Mouse (Mus musculus): Measurements from ENCODE around the gene Cdk6. TPM values are rescaled to one million over a fixed set of nuclear protein-coding genes. Genes with fewer than 3 reads are reported as not detected.

The Cdk6 gene
- total RNA-seq, 2 experiments from 2014 or later = 6.9 to 9.6 TPM

GRCm38 (mm10) chr5:3486579-3487282 is 145.4 kb downstream of the Cdk6 start:
- no peak for DNase-seq

- DNase-seq = no peak
These were observed 147.0 kb downstream of the Cdk6 start for GRCm38 (mm10) chr5:3488146-3488774.

GRCm38 (mm10) chr5:3490358-3490757 is 149.1 kb downstream of the Cdk6 start:
- DNase-seq = no peak

GRCm38 (mm10) chr5:3491084-3491483 is 149.8 kb downstream of the Cdk6 start:
- peak; percentile 45 for DNase-seq

GRCm38 (mm10) chr5:3491883-3492282 is 150.6 kb downstream of the Cdk6 start:
- no peak for DNase-seq

GRCm38 (mm10) chr5:3492776-3493636 is 151.7 kb downstream of the Cdk6 start:
- DNase-seq = no peak

- DNase-seq = no peak
These were observed 152.7 kb downstream of the Cdk6 start for GRCm38 (mm10) chr5:3493968-3494367.

- no peak for DNase-seq
These were observed 153.3 kb downstream of the Cdk6 start for GRCm38 (mm10) chr5:3494452-3495187.

GRCm38 (mm10) chr5:3497505-3497925 is 156.2 kb downstream of the Cdk6 start:
- DNase-seq = no peak

- no peak for DNase-seq
These were observed 159.0 kb downstream of the Cdk6 start for GRCm38 (mm10) chr5:3500298-3500697.

- DNase-seq = no peak
These were observed 159.8 kb downstream of the Cdk6 start for GRCm38 (mm10) chr5:3500957-3501563.

- no peak for DNase-seq
These were observed 160.3 kb downstream of the Cdk6 start for GRCm38 (mm10) chr5:3501564-3502001.

- no peak for DNase-seq
These were observed 161.5 kb downstream of the Cdk6 start for GRCm38 (mm10) chr5:3502610-3503350.

GRCm38 (mm10) chr5:3503373-3503772 is 162.1 kb downstream of the Cdk6 start:
- no peak for DNase-seq

- DNase-seq = no peak
These were observed 162.6 kb downstream of the Cdk6 start for GRCm38 (mm10) chr5:3503836-3504323.

- DNase-seq = no peak
These were observed 163.2 kb downstream of the Cdk6 start for GRCm38 (mm10) chr5:3504453-3504852.

- no peak for DNase-seq
These were observed 164.3 kb downstream of the Cdk6 start for GRCm38 (mm10) chr5:3505553-3505952.

GRCm38 (mm10) chr5:3508480-3509381 is 167.4 kb downstream of the Cdk6 start:
- no peak for DNase-seq

- no peak for DNase-seq
These were observed 168.2 kb downstream of the Cdk6 start for GRCm38 (mm10) chr5:3509503-3509902.

Data from gastrocnemius, postnatal 10 days (tissue).